Mouse (Mus musculus): ENCODE measurements around the gene Mamdc4. TPM values are rescaled to one million over a fixed set of nuclear protein-coding genes. Genes with fewer than 3 reads are reported as not detected.

Gene Mamdc4
- polyA plus RNA-seq, 1 experiment = 8.7 TPM

DNA sequence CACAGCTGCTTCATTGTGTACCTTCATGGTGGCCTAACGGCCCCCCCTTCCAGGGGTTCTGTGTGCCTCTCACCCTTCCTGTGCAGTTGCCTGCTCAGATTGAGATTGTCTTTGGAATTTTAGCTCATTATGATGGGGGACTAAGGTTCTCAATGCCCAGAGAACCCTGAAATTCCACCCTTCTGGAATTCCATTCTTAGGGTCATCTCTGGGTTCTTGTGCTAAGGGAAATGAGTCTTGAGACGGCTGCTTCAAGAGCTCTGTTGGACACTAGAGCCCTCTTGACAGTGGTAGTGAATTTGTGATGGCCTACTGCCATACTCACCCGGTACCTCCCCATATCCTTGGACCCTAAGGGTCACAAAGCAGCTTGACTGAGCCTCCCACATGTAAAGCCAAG, 42.9 kb upstream of the Mamdc4 start, which contains the start of gene Ccdc183:
Ccdc183 (minus strand) TSS at position 101 of the 400 bp plus-strand sequence.
- Histone ChIP-seq H3K79me2 (ENCODE audit: control insufficient read depth, insufficient read depth) (no peaks in the 10 kb centered on the region), H3K4me2 (ENCODE audit: low read depth) (no peak within 1 kb of the TSS), H3K4me3 (no peak within 1 kb of the TSS), H3K36me3 (ENCODE audit: control insufficient read depth, insufficient read depth) (no peaks in the 10 kb centered on the region), H3ac (ENCODE audit: control insufficient read depth, insufficient read length) (no peak within 1 kb of the TSS), H3K27me3 (ENCODE audit: control insufficient read depth, insufficient read depth, insufficient read length) (peaks cover 47% of the 10 kb centered on the region)
- TF ChIP-seq MAX (IDR thresholded peaks at IDR 0.05; ENCODE audit: low read depth) = no peak
- no peak for TF ChIP-seq MYOG (IDR thresholded peaks at IDR 0.05; ENCODE audit: control insufficient read depth in 1 of 3, insufficient read depth in 1 of 3, insufficient read length in 2 of 3, low read depth in 2 of 3)
- no peak for TF ChIP-seq POLR2AphosphoS2 (IDR thresholded peaks at IDR 0.05; ENCODE audit: insufficient read length, low read depth)
- no peak for TF ChIP-seq REST (IDR thresholded peaks at IDR 0.05; ENCODE audit: insufficient read depth, insufficient read length)
- TF ChIP-seq MYOD1 (IDR thresholded peaks at IDR 0.05; ENCODE audit: control insufficient read depth in 1 of 3, insufficient read length in 2 of 3, low read depth in 2 of 3) = no peak
- TF ChIP-seq TCF12 (IDR thresholded peaks at IDR 0.05; ENCODE audit: insufficient read depth, poor library complexity, severe bottlenecking) = no peak
- TF ChIP-seq POLR2A (IDR thresholded peaks at IDR 0.05; ENCODE audit: insufficient read length, low read depth) = no peak
- no peak for TF ChIP-seq E2F4 (IDR thresholded peaks at IDR 0.05; ENCODE audit: insufficient read depth)
- no peak for TF ChIP-seq CEBPB (IDR thresholded peaks at IDR 0.05; ENCODE audit: insufficient read depth, poor library complexity, severe bottlenecking)
- no peak for TF ChIP-seq TCF3 (IDR thresholded peaks at IDR 0.05; ENCODE audit: insufficient read length, low read depth)

DNA sequence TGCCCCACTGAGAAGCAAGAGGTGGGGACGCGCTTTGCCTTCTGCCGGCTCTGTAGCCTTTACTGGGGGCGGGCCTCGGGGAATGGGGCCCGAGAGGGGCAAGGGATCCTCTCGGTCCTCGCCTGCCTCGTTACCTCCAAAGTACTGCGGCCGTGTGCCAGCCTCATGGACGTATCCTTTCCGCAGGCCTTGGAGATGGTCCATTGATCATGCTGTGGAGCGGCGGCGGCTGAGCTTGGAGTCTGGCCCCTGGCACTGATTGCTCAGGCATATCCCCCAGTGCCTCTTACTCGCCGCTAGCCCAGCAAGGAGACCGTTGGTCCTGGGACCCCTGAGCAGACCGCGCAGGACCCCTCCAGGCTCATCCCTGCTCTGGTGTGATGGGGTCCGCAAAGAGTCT, 41.8 kb upstream of the Mamdc4 start:
- peaks cover 47% of the 10 kb centered on the region for H3K27me3 ChIP-seq (ENCODE audit: control insufficient read depth, insufficient read depth, insufficient read length)
- no peak overlapping the region for H3K4me3 ChIP-seq
- TF ChIP-seq POLR2A (IDR thresholded peaks at IDR 0.05; ENCODE audit: insufficient read length, low read depth) (no peak), E2F4 (IDR thresholded peaks at IDR 0.05; ENCODE audit: insufficient read depth) (no peak), MAX (IDR thresholded peaks at IDR 0.05; ENCODE audit: low read depth) (no peak)
- no peaks in the 10 kb centered on the region for H3K36me3 ChIP-seq (ENCODE audit: control insufficient read depth, insufficient read depth)
- no peak overlapping the region for H3ac ChIP-seq (ENCODE audit: control insufficient read depth, insufficient read length)
- H3K4me2 ChIP-seq (ENCODE audit: low read depth) = no peak overlapping the region
- no peaks in the 10 kb centered on the region for H3K79me2 ChIP-seq (ENCODE audit: control insufficient read depth, insufficient read depth)

DNA sequence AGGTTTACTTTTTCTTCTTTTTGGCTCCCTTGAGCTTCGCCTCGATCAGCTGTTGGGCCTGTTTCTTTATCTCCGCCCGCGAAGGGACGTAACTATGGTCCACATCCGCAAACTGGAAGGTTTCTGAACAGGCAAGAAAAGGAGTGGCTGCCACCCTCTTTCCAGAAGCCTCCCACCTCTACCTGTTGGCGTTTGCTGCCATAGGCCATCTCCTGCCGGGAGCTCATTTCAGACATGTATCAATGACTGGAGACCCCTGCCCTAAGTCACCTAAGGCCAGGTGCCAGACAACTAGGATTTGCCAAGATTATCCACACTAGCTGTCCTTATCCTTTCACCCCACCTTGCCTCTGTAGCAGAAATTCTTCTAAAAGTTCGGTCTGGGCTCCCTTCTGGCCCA, 34.0 kb upstream of the Mamdc4 start:
- Histone ChIP-seq H3ac (ENCODE audit: control insufficient read depth, insufficient read length) (peak overlapping the region; percentile 67), H3K4me2 (ENCODE audit: low read depth) (peak overlapping the region; percentile 79), H3K79me2 (ENCODE audit: control insufficient read depth, insufficient read depth) (peaks cover 44% of the 10 kb centered on the region), H3K27me3 (ENCODE audit: control insufficient read depth, insufficient read depth, insufficient read length) (no peaks in the 10 kb centered on the region), H3K4me3 (peak overlapping the region; percentile 75), H3K36me3 (ENCODE audit: control insufficient read depth, insufficient read depth) (no peaks in the 10 kb centered on the region)
- no peak for TF ChIP-seq MYOD1 (IDR thresholded peaks at IDR 0.05; ENCODE audit: control insufficient read depth in 1 of 3, insufficient read length in 2 of 3, low read depth in 2 of 3)
- no peak for TF ChIP-seq TCF3 (IDR thresholded peaks at IDR 0.05; ENCODE audit: insufficient read length, low read depth)
- no peak for TF ChIP-seq E2F4 (IDR thresholded peaks at IDR 0.05; ENCODE audit: insufficient read depth)

DNA sequence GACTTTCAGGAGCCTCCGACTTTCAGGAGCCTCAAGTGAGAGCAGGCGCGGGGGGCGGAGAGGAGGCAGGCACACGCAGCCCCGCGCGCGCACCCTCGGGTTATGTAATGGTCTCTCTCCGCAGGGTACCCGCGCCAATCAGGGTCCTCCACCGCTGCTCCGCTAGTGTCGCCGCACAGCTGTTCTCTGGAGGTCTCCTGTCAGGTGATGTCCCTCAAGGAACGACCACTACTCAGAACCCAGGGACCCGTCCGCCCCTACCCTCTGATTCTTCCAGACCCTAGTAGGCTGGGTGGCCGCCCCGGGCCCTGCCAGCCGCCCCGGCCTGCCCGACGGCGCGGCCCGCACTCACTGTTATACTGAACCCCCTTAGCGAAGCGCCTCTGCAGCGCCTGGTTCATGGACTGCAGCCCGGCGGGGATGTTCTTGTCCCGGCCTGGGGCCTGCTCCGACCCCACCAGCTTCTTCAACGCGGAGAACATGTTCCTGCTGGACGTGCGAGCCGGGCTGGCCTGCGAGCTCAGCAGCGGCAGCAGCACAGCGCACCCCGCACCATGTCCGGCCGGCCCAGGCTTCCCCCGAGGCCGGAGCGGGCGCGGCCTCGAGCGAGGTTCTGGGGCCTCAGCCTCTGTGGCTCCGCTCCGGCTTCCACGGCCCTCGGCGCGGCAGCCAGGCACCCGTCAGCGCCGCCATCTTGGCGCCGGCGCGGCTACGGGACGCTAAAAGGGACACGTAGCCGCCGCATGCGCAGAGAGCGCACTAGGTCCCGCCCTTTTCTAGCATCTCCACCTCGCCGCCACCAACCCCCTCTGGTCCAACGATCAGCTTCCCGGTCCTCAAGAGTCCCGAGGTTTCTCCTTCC, 33.3 kb upstream of the Mamdc4 start, which contains the start of gene Rabl6:
Rabl6 (minus strand) TSS at position 761 of the 862 bp plus-strand sequence.
- H3K79me2 ChIP-seq (ENCODE audit: control insufficient read depth, insufficient read depth) = peaks cover 46% of the 10 kb centered on the region
- H3K4me2 ChIP-seq (ENCODE audit: low read depth) = peak within 1 kb of the TSS; percentile 100
- no peaks in the 10 kb centered on the region for H3K36me3 ChIP-seq (ENCODE audit: control insufficient read depth, insufficient read depth)
- H3K4me3 ChIP-seq = peak within 1 kb of the TSS; percentile 75
- peak within 1 kb of the TSS; percentile 67 for H3ac ChIP-seq (ENCODE audit: control insufficient read depth, insufficient read length)
- no peaks in the 10 kb centered on the region for H3K27me3 ChIP-seq (ENCODE audit: control insufficient read depth, insufficient read depth, insufficient read length)
- TF ChIP-seq POLR2AphosphoS2 (IDR thresholded peaks at IDR 0.05; ENCODE audit: insufficient read length, low read depth) (peak; percentile 91), MYOG (IDR thresholded peaks at IDR 0.05; ENCODE audit: control insufficient read depth in 1 of 3, insufficient read depth in 1 of 3, insufficient read length in 2 of 3, low read depth in 2 of 3) (peak in 2 of 3 experiments; percentile 4 to 22), USF1 (IDR thresholded peaks at IDR 0.05; ENCODE audit: low read depth) (no peak), CEBPB (IDR thresholded peaks at IDR 0.05; ENCODE audit: insufficient read depth, poor library complexity, severe bottlenecking) (no peak), POLR2A (IDR thresholded peaks at IDR 0.05; ENCODE audit: insufficient read length, low read depth) (peak; percentile 98), MYOD1 (IDR thresholded peaks at IDR 0.05; ENCODE audit: control insufficient read depth in 1 of 3, insufficient read length in 2 of 3, low read depth in 2 of 3) (peak in 1 of 3 experiments; percentile 48), E2F4 (IDR thresholded peaks at IDR 0.05; ENCODE audit: insufficient read depth) (peak; percentile 5), SRF (IDR thresholded peaks at IDR 0.05; ENCODE audit: control insufficient read depth, insufficient read length, low read depth) (peak; percentile 74)

DNA sequence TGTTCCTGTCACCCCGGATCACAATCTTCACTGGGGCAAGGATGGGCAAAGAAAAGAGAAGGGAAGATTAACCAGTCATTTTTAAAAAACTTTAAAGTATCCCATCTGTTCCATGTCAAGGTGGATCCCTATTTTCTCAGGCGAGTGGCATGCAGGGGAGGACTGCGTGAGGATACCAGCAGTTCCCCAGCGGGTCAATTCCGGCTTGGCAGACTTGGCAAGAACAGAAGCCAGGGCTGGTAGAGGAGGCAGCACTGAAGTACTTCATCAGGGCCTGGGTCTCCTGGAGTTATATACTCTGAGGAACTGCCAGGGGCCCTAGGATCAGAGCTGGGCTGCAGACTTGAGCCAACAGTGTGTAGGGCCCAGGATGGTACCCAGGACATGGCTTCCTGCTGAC, 27.9 kb upstream of the Mamdc4 start:
- H3ac ChIP-seq (ENCODE audit: control insufficient read depth, insufficient read length) = no peak overlapping the region
- no peak overlapping the region for H3K4me2 ChIP-seq (ENCODE audit: low read depth)
- TF ChIP-seq MYOD1 (IDR thresholded peaks at IDR 0.05; ENCODE audit: control insufficient read depth in 1 of 3, insufficient read length in 2 of 3, low read depth in 2 of 3) (no peak), MAX (IDR thresholded peaks at IDR 0.05; ENCODE audit: low read depth) (no peak), CEBPB (IDR thresholded peaks at IDR 0.05; ENCODE audit: insufficient read depth, poor library complexity, severe bottlenecking) (no peak), USF1 (IDR thresholded peaks at IDR 0.05; ENCODE audit: low read depth) (no peak), REST (IDR thresholded peaks at IDR 0.05; ENCODE audit: insufficient read depth, insufficient read length) (no peak), E2F4 (IDR thresholded peaks at IDR 0.05; ENCODE audit: insufficient read depth) (no peak), TCF3 (IDR thresholded peaks at IDR 0.05; ENCODE audit: insufficient read length, low read depth) (no peak), POLR2AphosphoS2 (IDR thresholded peaks at IDR 0.05; ENCODE audit: insufficient read length, low read depth) (no peak), MYOG (IDR thresholded peaks at IDR 0.05; ENCODE audit: control insufficient read depth in 1 of 3, insufficient read depth in 1 of 3, insufficient read length in 2 of 3, low read depth in 2 of 3) (no peak), POLR2A (IDR thresholded peaks at IDR 0.05; ENCODE audit: insufficient read length, low read depth) (no peak), TCF12 (IDR thresholded peaks at IDR 0.05; ENCODE audit: insufficient read depth, poor library complexity, severe bottlenecking) (no peak), SRF (IDR thresholded peaks at IDR 0.05; ENCODE audit: control insufficient read depth, insufficient read length, low read depth) (no peak)
- H3K79me2 ChIP-seq (ENCODE audit: control insufficient read depth, insufficient read depth) = peaks cover 41% of the 10 kb centered on the region
- H3K4me3 ChIP-seq = no peak overlapping the region
- H3K27me3 ChIP-seq (ENCODE audit: control insufficient read depth, insufficient read depth, insufficient read length) = no peaks in the 10 kb centered on the region
- peaks cover 26% of the 10 kb centered on the region for H3K36me3 ChIP-seq (ENCODE audit: control insufficient read depth, insufficient read depth)
